Mouse (Mus musculus): ENCODE measurements at regions not wholly inside any gene's neighbourhood (a gene's known extent, or its start where the extent isn't known, plus 50 kb on each side); places are given as distances from the start of the nearest gene placed in this dataset.

DNA sequence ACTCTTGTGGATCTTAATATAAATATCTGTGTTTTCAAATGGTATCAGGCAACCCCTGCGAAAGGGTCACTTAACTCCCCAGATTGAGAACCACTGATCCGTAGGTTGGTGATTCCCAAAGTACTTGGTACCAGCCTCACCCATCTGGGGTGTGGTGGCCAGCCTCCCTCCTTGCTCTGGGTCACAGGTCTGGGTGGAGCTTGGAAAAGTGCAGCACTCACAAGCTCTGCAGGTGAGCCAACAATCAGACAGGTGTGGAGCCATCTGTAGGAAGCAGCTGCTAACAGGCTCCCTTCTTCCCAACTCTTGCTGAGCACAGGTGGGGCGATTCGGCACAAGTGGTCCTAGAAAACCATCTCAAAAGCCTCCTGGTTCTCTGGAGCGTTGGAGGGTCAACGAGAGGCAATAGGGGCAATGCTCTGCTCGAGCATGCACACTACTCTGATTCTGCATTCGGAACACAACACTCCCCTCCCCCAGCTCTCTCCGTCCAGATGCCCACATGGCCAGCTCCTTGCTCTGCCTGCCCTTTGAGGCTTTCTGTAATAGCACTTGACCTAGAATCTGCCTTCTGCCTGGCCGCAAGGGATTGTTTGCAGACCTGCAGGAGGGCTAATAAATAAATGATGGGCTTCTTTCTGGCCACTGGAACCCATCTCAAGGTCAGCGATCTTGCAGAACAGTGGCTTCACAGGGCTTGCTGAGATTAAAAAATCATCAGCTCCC, 58.2 kb upstream of the Glce start:
- Histone ChIP-seq H3ac (ENCODE audit: control insufficient read depth, insufficient read length, low read depth) (no peak overlapping the region), H3K79me3 (ENCODE audit: low read depth) (no peaks in the 10 kb centered on the region), H3K4me3 (ENCODE audit: insufficient read depth, poor library complexity, severe bottlenecking) (no peak overlapping the region), H3K27me3 (ENCODE audit: control insufficient read depth, insufficient read depth, insufficient read length) (peaks cover 21% of the 10 kb centered on the region), H3K79me2 (ENCODE audit: control insufficient read depth, insufficient read depth) (no peaks in the 10 kb centered on the region), H3K36me3 (ENCODE audit: control insufficient read depth, insufficient read depth) (no peaks in the 10 kb centered on the region)
- TF ChIP-seq MYOG (IDR thresholded peaks at IDR 0.05; ENCODE audit: control insufficient read depth, extremely low read depth, insufficient read length): no peak
- TF ChIP-seq MYOD1 (IDR thresholded peaks at IDR 0.05; ENCODE audit: control insufficient read depth, insufficient read length, low read depth): no peak
- no peak for TF ChIP-seq MAX (IDR thresholded peaks at IDR 0.05)
- no peak for TF ChIP-seq CTCF (IDR thresholded peaks at IDR 0.05; ENCODE audit: control insufficient read depth, insufficient read depth, insufficient read length)
- no peak for TF ChIP-seq FOSL1 (IDR thresholded peaks at IDR 0.05; ENCODE audit: insufficient read depth, low read length, poor library complexity, severe bottlenecking)
- TF ChIP-seq CEBPB (IDR thresholded peaks at IDR 0.05; ENCODE audit: low read depth): no peak
- no peak for TF ChIP-seq USF1 (IDR thresholded peaks at IDR 0.05; ENCODE audit: low read depth)

DNA sequence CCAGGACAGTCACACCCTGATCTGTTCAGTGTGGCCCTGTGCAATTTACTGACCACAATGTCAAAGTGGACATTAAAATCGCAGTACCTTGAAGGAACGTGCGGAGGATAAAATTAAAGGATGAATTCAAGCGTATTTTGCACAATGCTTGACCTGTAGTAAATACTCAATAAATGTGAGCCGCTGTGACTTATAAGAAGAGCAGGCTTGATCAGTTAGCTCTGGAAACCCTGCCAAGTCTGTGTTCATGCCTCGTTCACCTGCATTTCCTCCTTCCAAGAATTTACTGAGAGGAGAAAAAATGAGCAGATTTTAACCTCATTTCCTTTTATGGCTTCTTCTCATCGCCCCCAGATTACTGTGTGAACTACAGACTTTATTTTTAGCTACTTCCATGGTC, 52.2 kb upstream of the Glce start:
- H3ac ChIP-seq (ENCODE audit: control insufficient read depth, insufficient read length, low read depth): no peak overlapping the region
- TF ChIP-seq CEBPB (IDR thresholded peaks at IDR 0.05; ENCODE audit: low read depth) (no peak), MYOG (IDR thresholded peaks at IDR 0.05; ENCODE audit: control insufficient read depth, extremely low read depth, insufficient read length) (no peak), MYOD1 (IDR thresholded peaks at IDR 0.05; ENCODE audit: control insufficient read depth, insufficient read length, low read depth) (no peak), MAX (IDR thresholded peaks at IDR 0.05) (no peak), USF1 (IDR thresholded peaks at IDR 0.05; ENCODE audit: low read depth) (no peak), FOSL1 (IDR thresholded peaks at IDR 0.05; ENCODE audit: insufficient read depth, low read length, poor library complexity, severe bottlenecking) (no peak), CTCF (IDR thresholded peaks at IDR 0.05; ENCODE audit: control insufficient read depth, insufficient read depth, insufficient read length) (no peak)

More for the DNA sequence above, 52.2 kb upstream of the Glce start:
- H3K79me2 ChIP-seq (ENCODE audit: control insufficient read depth, insufficient read depth): no peaks in the 10 kb centered on the region
- no peak overlapping the region for H3K4me3 ChIP-seq (ENCODE audit: insufficient read depth, poor library complexity, severe bottlenecking)
- no peaks in the 10 kb centered on the region for H3K79me3 ChIP-seq (ENCODE audit: low read depth)
- H3K27me3 ChIP-seq (ENCODE audit: control insufficient read depth, insufficient read depth, insufficient read length): no peaks in the 10 kb centered on the region
- no peaks in the 10 kb centered on the region for H3K36me3 ChIP-seq (ENCODE audit: control insufficient read depth, insufficient read depth)
